Mouse (Mus musculus) limb, embryonic 14.5 days (tissue): Measurements from ENCODE around the gene Edem2. TPM values are rescaled to one million over a fixed set of nuclear protein-coding genes. Genes with fewer than 3 reads are reported as not detected.
A peak's percentile ranks its signal among the peaks of the same experiment; 100 is the strongest.

Source experiments
- ATAC-seq: fragments of 200-750 bp; cut with Nextera tagmentation; 2 replicates; pipeline ENCODE4 v1.8.0; 2017; ENCODE audit warnings: low read depth, moderate number of reproducible peaks, moderate TSS enrichment; ENCODE audit not compliant: low FRiP score
- DNase-seq: peaks from one replicate; pipeline ENCODE4 v3.0.0-alpha.2; 2015; ENCODE audit warnings: low spot score
- H3K27ac ChIP-seq: fragments of 300-500 bp; sonication (generic); replicated peaks from 2 replicates; pipeline ENCODE4 v1.5.1; 2014; ENCODE audit warnings: low read depth, mild to moderate bottlenecking, low read length, moderate library complexity, mixed read lengths
- H3K27me3 ChIP-seq: fragments of 300-500 bp; sonication (generic); 2 replicates; pipeline ENCODE4 v1.6.1; 2014; ENCODE audit warnings: low read length, mixed read lengths; ENCODE audit not compliant: control insufficient read depth, insufficient read depth
- H3K36me3 ChIP-seq: fragments of 300-500 bp; sonication (generic); 2 replicates; pipeline ENCODE4 v1.6.1; 2014; ENCODE audit warnings: mild to moderate bottlenecking, low read length, moderate library complexity, mixed read lengths; ENCODE audit not compliant: control insufficient read depth, insufficient read depth
- H3K4me1 ChIP-seq: fragments of 300-500 bp; sonication (generic); 2 replicates; pipeline ENCODE4 v1.6.1; 2014; ENCODE audit warnings: antibody characterized with exemption, low read length, mixed read lengths; ENCODE audit not compliant: control insufficient read depth, insufficient read depth
- H3K4me2 ChIP-seq: fragments of 300-500 bp; sonication (generic); replicated peaks from 2 replicates; pipeline ENCODE4 v1.6.1; 2014; ENCODE audit warnings: low read depth, mild to moderate bottlenecking, low read length, moderate library complexity; ENCODE audit not compliant: severe bottlenecking
- H3K4me3 ChIP-seq: fragments of 300-500 bp; sonication (generic); replicated peaks from 2 replicates; pipeline ENCODE4 v1.5.1; 2014; ENCODE audit warnings: low read length
- H3K9ac ChIP-seq: fragments of 300-500 bp; sonication (generic); 2 replicates; pipeline ENCODE4 v1.6.1; 2014; ENCODE audit warnings: mild to moderate bottlenecking, low read depth, low read length, moderate library complexity; ENCODE audit not compliant: severe bottlenecking
- H3K9me3 ChIP-seq: fragments of 300-500 bp; sonication (generic); 2 replicates; pipeline ENCODE4 v1.6.1; 2016; ENCODE audit warnings: low read length; ENCODE audit not compliant: control insufficient read depth
- POLR2A ChIP-seq: fragments of 200-500 bp; IDR thresholded peaks from 2 replicates; pipeline ENCODE4 v1.8.0; 2012; ENCODE audit warnings: inconsistent platforms, mild to moderate bottlenecking, moderate library complexity, borderline replicate concordance; ENCODE audit not compliant: insufficient read depth, insufficient read length; ENCODE audit errors: extremely low read depth
- WGBS: fragments of 180-500 bp; shearing (Covaris S2); extraction: QIAGEN DNeasy Blood & Tissue Kit; methylation state at CpG from one replicate; pipeline ENCODE4 v1.1.7; 2014; 5-methylcytosine and 5-hydroxymethylcytosine counted together
- polyA plus RNA-seq, 2 experiments: library from polyadenylated mRNA; depleted of rRNA in 1 of 2; stranded (reverse) in 1 of 2; unstranded in 1 of 2; fragments of >200 nt; fragmentation: Nextera tagmentation in 1 of 2; extraction: Ambion mirVana in 1 of 2; gene quantifications; 2 replicates each; pipeline versions ENCODE4 v1.2.1 to v1.2.3; 2012 to 2014

The Edem2 gene
- polyA plus RNA-seq, 2 experiments: 35.0 to 36.1 TPM

DNA sequence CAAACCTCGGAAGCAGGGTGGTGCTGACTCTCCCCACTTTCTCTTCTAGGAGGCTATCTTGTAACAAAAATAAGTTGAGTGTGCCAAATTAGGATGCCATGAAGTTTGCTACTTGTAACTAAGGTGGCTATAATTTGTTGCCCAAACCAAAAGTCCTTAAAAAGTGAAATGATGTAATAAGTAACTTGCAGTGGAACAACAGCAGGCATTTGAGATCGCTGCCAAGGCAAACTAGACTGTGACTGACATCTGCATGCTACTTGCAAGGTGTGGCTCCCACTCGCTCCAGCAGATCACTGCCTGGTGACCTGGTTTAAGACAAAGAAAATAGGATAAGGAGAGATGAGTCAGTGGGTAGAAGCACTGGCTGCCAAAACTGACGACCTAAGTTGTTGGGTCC lies 36.1 kb downstream of the Edem2 start:
- 76% methylated on average over 4 of the region's 4 CpGs for WGBS
- no peak for ATAC-seq
- Histone ChIP-seq H3K9ac (no peak overlapping the region), H3K9me3 (no peaks in the 10 kb centered on the region), H3K4me3 (no peak overlapping the region), H3K4me1 (peaks cover 14% of the 10 kb centered on the region), H3K27ac (no peak overlapping the region), H3K27me3 (no peaks in the 10 kb centered on the region), H3K36me3 (0 out of 2 replicates have a peak, but pooled peaks cover 4% of the 10 kb centered on the region), H3K4me2 (no peak overlapping the region)
- TF ChIP-seq POLR2A: no peak
- DNase-seq: no peak

DNA sequence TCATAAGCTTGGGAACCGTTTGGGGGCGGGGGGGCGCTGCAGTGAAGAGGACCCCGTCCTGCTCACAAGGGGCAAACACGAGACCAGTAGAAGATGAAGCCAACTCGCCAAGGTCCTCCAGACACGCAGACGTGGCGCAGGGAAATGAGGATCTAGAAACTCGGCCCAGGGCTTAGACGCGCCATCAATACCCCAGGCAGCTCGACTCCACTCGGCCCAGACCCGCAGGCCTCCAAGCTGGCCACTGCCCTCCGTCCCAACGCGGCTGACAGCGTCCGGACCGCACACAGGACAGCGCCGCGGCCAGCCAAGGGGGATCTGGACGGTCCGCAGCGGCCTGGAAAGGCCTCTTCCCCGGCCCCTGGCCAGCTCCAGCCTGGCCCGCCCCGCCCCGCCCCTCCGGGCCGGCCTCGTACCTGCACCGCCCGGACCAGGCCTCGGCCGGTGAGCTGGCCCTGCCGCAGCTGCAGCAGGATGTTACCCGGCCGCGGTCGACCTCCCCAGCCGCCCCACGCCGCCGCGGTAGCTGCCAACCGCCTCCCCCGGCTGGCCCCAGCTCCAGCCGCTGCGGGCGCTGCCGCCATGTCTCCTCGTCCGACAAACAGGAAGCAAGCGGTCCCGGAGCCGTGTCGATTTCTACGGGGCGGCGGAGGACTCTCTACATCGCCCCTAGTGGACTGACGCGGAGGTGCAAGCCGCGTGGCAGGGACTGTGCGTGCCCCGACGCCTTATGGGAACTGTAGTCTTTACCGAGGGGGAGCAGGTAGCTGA lies 37.4 kb downstream of the Edem2 start, which contains the start of gene Trpc4ap:
Gene Trpc4ap, minus strand, starts transcription at position 662 of the 771 bp plus-strand sequence.
- H3K4me3 ChIP-seq: peak within 1 kb of the TSS; percentile 99

GRCm38 (mm10) chr2:155691336-155691722 lies 37.9 kb downstream of the Edem2 start:
- WGBS: 4% methylated on average over 8 of the region's 8 CpGs
- no peak for ATAC-seq
- DNase-seq: no peak

More for the DNA sequence above, 37.4 kb downstream of the Edem2 start, which contains the start of gene Trpc4ap:
- peak within 1 kb of the TSS; percentile 61 for H3K4me2 ChIP-seq
- ATAC-seq: peak; percentile 96
- H3K4me1 ChIP-seq: peaks cover 14% of the 10 kb centered on the region
- no peaks in the 10 kb centered on the region for H3K9me3 ChIP-seq
- peak within 1 kb of the TSS; percentile 89 for H3K27ac ChIP-seq
- peak within 1 kb of the TSS; percentile 97 for H3K9ac ChIP-seq
- peaks cover 13% of the 10 kb centered on the region for H3K36me3 ChIP-seq
- no peaks in the 10 kb centered on the region for H3K27me3 ChIP-seq
- WGBS: under 1% methylated on average over 43 of the region's 72 CpGs
- 0 out of 2 replicates have a peak, but pooled peaks have one; percentile 61 for TF ChIP-seq POLR2A
- DNase-seq: peak; percentile 94

GRCm38 (mm10) chr2:155689211-155689610 lies 40.1 kb downstream of the Edem2 start:
- TF ChIP-seq POLR2A: no peak
- peaks cover 14% of the 10 kb centered on the region for H3K4me1 ChIP-seq
- no peak overlapping the region for H3K4me2 ChIP-seq
- no peak for DNase-seq
- H3K27ac ChIP-seq: no peak overlapping the region
- H3K9ac ChIP-seq: no peak overlapping the region
- no peak for ATAC-seq
- H3K4me3 ChIP-seq: no peak overlapping the region
- H3K36me3 ChIP-seq: peaks cover 27% of the 10 kb centered on the region
- 63% methylated on average over 4 of the region's 4 CpGs for WGBS
- no peaks in the 10 kb centered on the region for H3K9me3 ChIP-seq
- H3K27me3 ChIP-seq: no peaks in the 10 kb centered on the region

More at GRCm38 (mm10) chr2:155691336-155691722, 37.9 kb downstream of the Edem2 start:
- Histone ChIP-seq H3K4me2 (peak overlapping the region; percentile 61), H3K27me3 (no peaks in the 10 kb centered on the region), H3K27ac (peak overlapping the region; percentile 89; the same call in 1 of the 2 replicates), H3K9ac (peak overlapping the region; percentile 97), H3K4me3 (peak overlapping the region; percentile 99), H3K4me1 (peaks cover 14% of the 10 kb centered on the region), H3K9me3 (no peaks in the 10 kb centered on the region), H3K36me3 (peaks cover 16% of the 10 kb centered on the region)
- no peak for TF ChIP-seq POLR2A

- ATAC-seq (no peak), DNase-seq (no peak)
- Histone ChIP-seq H3K9me3 (no peaks in the 10 kb centered on the region), H3K4me1 (peaks cover 14% of the 10 kb centered on the region), H3K36me3 (peaks cover 27% of the 10 kb centered on the region), H3K9ac (no peak overlapping the region), H3K4me2 (no peak overlapping the region), H3K4me3 (no peak overlapping the region), H3K27me3 (no peaks in the 10 kb centered on the region), H3K27ac (no peak overlapping the region)
- 98% methylated on average over 11 of the region's 11 CpGs for WGBS
- TF ChIP-seq POLR2A: no peak
Measured at GRCm38 (mm10) chr2:155687746-155688145, 41.5 kb downstream of the Edem2 start.
